Mouse (Mus musculus) limb, embryonic 12.5 days (tissue): Measurements from ENCODE around the gene Krtap11-1. TPM values are rescaled to one million over a fixed set of nuclear protein-coding genes. Genes with fewer than 3 reads are reported as not detected.

Source experiments
- polyA plus RNA-seq: library from polyadenylated mRNA; unstranded; fragments of >200 nt; fragmentation: Nextera tagmentation; extraction: Ambion mirVana; gene quantifications from 2 replicates; pipeline ENCODE4 v1.2.1, GENCODE M21; 2016

Krtap11-1 gene
- polyA plus RNA-seq, 1 experiment from 2014 or later, result not detected

Other genes with a start within 250 kb of the Krtap11-1 start
- gene Krtap21-1, start 167.3 kb downstream of the Krtap11-1 start, polyA plus RNA-seq, result not detected in 2 replicates
- not detected in 2 replicates for gene Krtap6-2, start 151.1 kb downstream of the Krtap11-1 start, polyA plus RNA-seq
- gene Krtap8-1, start 83.2 kb downstream of the Krtap11-1 start, polyA plus RNA-seq, result not detected in 2 replicates
- gene Krtap7-1, start 62.9 kb downstream of the Krtap11-1 start, polyA plus RNA-seq, result not detected in 2 replicates